Mouse (Mus musculus) liver, adult 2 months (tissue): ENCODE results near the gene Kdm2a. TPM values are rescaled to one million over a fixed set of nuclear protein-coding genes. Genes with fewer than 3 reads are reported as not detected.
A peak's percentile ranks its signal among the peaks of the same experiment; 100 is the strongest.

Experiments used
- DNase-seq: peaks from one replicate; pipeline ENCODE4 v3.0.0-alpha.2; 2011; ENCODE audit warnings: low read depth, low spot score; ENCODE audit errors: extremely low read depth
- H3K27ac ChIP-seq: fragments of 200-500 bp; replicated peaks from 2 replicates; pipeline ENCODE4 v1.5.1; 2012; ENCODE audit warnings: low read depth, mild to moderate bottlenecking, control low read depth, inconsistent platforms, low read length; ENCODE audit not compliant: insufficient read depth
- H3K27me3 ChIP-seq: fragments of 200-500 bp; 2 replicates; pipeline ENCODE4 v1.6.1; 2012; ENCODE audit warnings: mild to moderate bottlenecking, moderate library complexity, low read length, inconsistent platforms; ENCODE audit not compliant: control insufficient read depth, insufficient read depth
- H3K36me3 ChIP-seq: fragments of 200-500 bp; 2 replicates; pipeline ENCODE4 v1.6.1; 2012; ENCODE audit warnings: low read length, inconsistent platforms; ENCODE audit not compliant: control insufficient read depth, insufficient read depth
- H3K4me1 ChIP-seq: fragments of 200-500 bp; 2 replicates; pipeline ENCODE4 v1.6.1; 2011; ENCODE audit warnings: low read length; ENCODE audit not compliant: control insufficient read depth, insufficient read depth
- H3K4me3 ChIP-seq: fragments of 200-500 bp; 2 replicates; pipeline ENCODE4 v1.5.1; 2011; ENCODE audit warnings: low read depth, mild to moderate bottlenecking, control low read depth, low read length, moderate library complexity; ENCODE audit not compliant: insufficient read depth
- H3K79me2 ChIP-seq: fragments of 200-500 bp; 2 replicates; pipeline ENCODE4 v1.6.1; 2012; ENCODE audit warnings: inconsistent platforms, mild to moderate bottlenecking, low read length, moderate library complexity; ENCODE audit not compliant: control insufficient read depth, insufficient read depth
- H3K9ac ChIP-seq: fragments of 200-500 bp; 2 replicates; pipeline ENCODE4 v1.6.1; 2012; ENCODE audit warnings: low read depth, mild to moderate bottlenecking, control low read depth, inconsistent platforms, low read length
- CTCF ChIP-seq: fragments of 200-500 bp; IDR thresholded peaks from 2 replicates; pipeline ENCODE4 v1.5.1; 2011; ENCODE audit warnings: low read depth, low read length, control low read depth
- POLR2A ChIP-seq: fragments of 200-500 bp; IDR thresholded peaks from 2 replicates; pipeline ENCODE4 v1.6.1; 2011; ENCODE audit warnings: low read length, control low read depth; ENCODE audit not compliant: insufficient read depth; ENCODE audit errors: extremely low read depth
- WGBS: fragments of 180-500 bp; shearing (Covaris S2); methylation state at CpG from one replicate; pipeline ENCODE4 v1.1.7; 2018; 5-methylcytosine and 5-hydroxymethylcytosine counted together
- polyA plus RNA-seq: library from polyadenylated mRNA; depleted of rRNA; stranded (reverse); fragments of >200 nt; gene quantifications from 2 replicates; pipeline ENCODE4 v1.2.3, GENCODE M21; 2012
- total RNA-seq: library from RNA; depleted of rRNA; stranded (reverse); fragments of >200 nt; gene quantifications from 2 replicates; pipeline ENCODE4 v1.2.3, GENCODE M21; 2014

The Kdm2a gene
- total and polyA plus RNA-seq, 2 experiments = 29.6 to 52.6 TPM

- no peak overlapping the region for H3K4me3 ChIP-seq
- 34% methylated on average over 3 of the region's 3 CpGs for WGBS
- H3K27ac ChIP-seq = no peak overlapping the region
- no peak overlapping the region for H3K9ac ChIP-seq
- H3K4me1 ChIP-seq = peaks cover 13% of the 10 kb centered on the region
- DNase-seq = peak; percentile 66
- H3K27me3 ChIP-seq = no peaks in the 10 kb centered on the region
- H3K79me2 ChIP-seq = no peaks in the 10 kb centered on the region; the same call in 1 of the 2 replicates
- H3K36me3 ChIP-seq = peaks cover 79% of the 10 kb centered on the region
- no peak for TF ChIP-seq CTCF
- no peak for TF ChIP-seq POLR2A
These were observed 76.0 kb downstream of the Kdm2a start for GRCm38 (mm10) chr19:4322134-4322533.

- no peak for TF ChIP-seq POLR2A
- no peak for TF ChIP-seq CTCF
- no peak overlapping the region for H3K9ac ChIP-seq
- DNase-seq = no peak
- peaks cover 74% of the 10 kb centered on the region for H3K36me3 ChIP-seq
- H3K27ac ChIP-seq = no peak overlapping the region
- H3K79me2 ChIP-seq = no peaks in the 10 kb centered on the region; the same call in 1 of the 2 replicates
- no peaks in the 10 kb centered on the region for H3K27me3 ChIP-seq
- 92% methylated on average over 1 of the region's 1 CpGs for WGBS
- peaks cover 12% of the 10 kb centered on the region for H3K4me1 ChIP-seq
- H3K4me3 ChIP-seq = no peak overlapping the region
These were observed 76.5 kb downstream of the Kdm2a start for GRCm38 (mm10) chr19:4321622-4322021.

- Histone ChIP-seq H3K79me2 (no peaks in the 10 kb centered on the region), H3K27ac (no peak overlapping the region), H3K4me3 (no peak overlapping the region), H3K36me3 (peaks cover 59% of the 10 kb centered on the region), H3K9ac (no peak overlapping the region), H3K27me3 (no peaks in the 10 kb centered on the region), H3K4me1 (peaks cover 15% of the 10 kb centered on the region)
- DNase-seq = no peak
- TF ChIP-seq POLR2A = no peak
- no peak for TF ChIP-seq CTCF
- 76% methylated on average over 4 of the region's 4 CpGs for WGBS
These were observed 78.8 kb downstream of the Kdm2a start for GRCm38 (mm10) chr19:4319272-4319671.

GRCm38 (mm10) chr19:4317181-4317580, 80.9 kb downstream of the Kdm2a start:
- Histone ChIP-seq H3K4me3 (no peak overlapping the region), H3K36me3 (peaks cover 41% of the 10 kb centered on the region), H3K27me3 (no peaks in the 10 kb centered on the region), H3K4me1 (peaks cover 15% of the 10 kb centered on the region), H3K27ac (no peak overlapping the region), H3K9ac (no peak overlapping the region), H3K79me2 (no peaks in the 10 kb centered on the region)
- TF ChIP-seq CTCF (no peak), POLR2A (no peak)
- peak; percentile 59 for DNase-seq
- 42% methylated on average over 3 of the region's 3 CpGs for WGBS

- no peak for TF ChIP-seq CTCF
- no peak for TF ChIP-seq POLR2A
- H3K79me2 ChIP-seq = no peaks in the 10 kb centered on the region
- peaks cover 15% of the 10 kb centered on the region for H3K4me1 ChIP-seq
- H3K36me3 ChIP-seq = peaks cover 25% of the 10 kb centered on the region
- no peak overlapping the region for H3K9ac ChIP-seq
- no peak overlapping the region for H3K4me3 ChIP-seq
- H3K27ac ChIP-seq = peak overlapping the region; percentile 28; the same call in 1 of the 2 replicates
- 12% methylated on average over 6 of the region's 6 CpGs for WGBS
- peak; percentile 87 for DNase-seq
- H3K27me3 ChIP-seq = no peaks in the 10 kb centered on the region
These were observed 82.7 kb downstream of the Kdm2a start for GRCm38 (mm10) chr19:4315223-4315944.

- Histone ChIP-seq H3K79me2 (peaks cover 11% of the 10 kb centered on the region), H3K36me3 (no peaks in the 10 kb centered on the region), H3K27me3 (no peaks in the 10 kb centered on the region), H3K4me3 (no peak overlapping the region), H3K27ac (no peak overlapping the region), H3K9ac (no peak overlapping the region), H3K4me1 (peaks cover 4% of the 10 kb centered on the region; the same call in 1 of the 2 replicates)
- TF ChIP-seq POLR2A (no peak), CTCF (peak; percentile 75)
- no peak for DNase-seq
These were observed 88.3 kb downstream of the Kdm2a start for GRCm38 (mm10) chr19:4309776-4310185.
